Mouse (Mus musculus): Measurements from ENCODE around the gene Gm21411.
"Not testable (repeated sequence)": the region's sequence is repeated elsewhere in the genome, so short reads cannot be mapped to it uniquely, and the experiment has no call there.

GRCm38 (mm10) chr4:146941691-146942090, 32.3 kb upstream of the Gm21411 start:
- TF ChIP-seq CTCF (IDR thresholded peaks at IDR 0.05; ENCODE audit: borderline replicate concordance, insufficient read depth, low read depth, low read length); POLR2A (IDR thresholded peaks at IDR 0.05; ENCODE audit: borderline replicate concordance, insufficient read depth, low read length): not testable (repeated sequence)

Measured in cerebellum, adult 2 months (tissue).